Mouse (Mus musculus) lung, embryonic 16.5 days (tissue): ENCODE measurements around the gene Krtap4-8. TPM values are rescaled to one million over a fixed set of nuclear protein-coding genes. Genes with fewer than 3 reads are reported as not detected.

Experiments
- ATAC-seq: fragments of 200-750 bp; cut with Nextera tagmentation; 2 replicates; pipeline ENCODE4 v1.8.0; 2017; ENCODE audit warnings: low read depth, mild to moderate bottlenecking, moderate library complexity
- H3K27ac ChIP-seq: fragments of 300-500 bp; sonication (generic); 2 replicates; pipeline ENCODE4 v1.5.1; 2014; ENCODE audit warnings: mild to moderate bottlenecking, control low read depth, low read length
- H3K27me3 ChIP-seq: fragments of 300-500 bp; sonication (generic); 2 replicates; pipeline ENCODE4 v1.6.1; 2014; ENCODE audit warnings: low read depth, low read length, mixed read lengths; ENCODE audit not compliant: control insufficient read depth, insufficient read depth
- H3K36me3 ChIP-seq: fragments of 300-500 bp; sonication (generic); 2 replicates; pipeline ENCODE4 v1.6.1; 2014; ENCODE audit warnings: low read length; ENCODE audit not compliant: control insufficient read depth, insufficient read depth
- H3K4me1 ChIP-seq: fragments of 300-500 bp; sonication (generic); replicated peaks from 2 replicates; pipeline ENCODE4 v1.6.1; 2014; ENCODE audit warnings: low read length, mixed read lengths; ENCODE audit not compliant: control insufficient read depth, insufficient read depth
- H3K4me2 ChIP-seq: fragments of 300-500 bp; sonication (generic); 2 replicates; pipeline ENCODE4 v1.6.1; 2014; ENCODE audit warnings: low read depth, low read length, control low read depth
- H3K4me3 ChIP-seq: fragments of 300-500 bp; sonication (generic); 2 replicates; pipeline ENCODE4 v1.5.1; 2014; ENCODE audit warnings: mild to moderate bottlenecking, low read length, control low read depth
- H3K9ac ChIP-seq: fragments of 300-500 bp; sonication (generic); 2 replicates; pipeline ENCODE4 v1.6.1; 2014; ENCODE audit warnings: low read length, control low read depth
- H3K9me3 ChIP-seq: fragments of 300-500 bp; sonication (generic); 2 replicates; pipeline ENCODE4 v1.6.1; 2016; ENCODE audit warnings: low read length; ENCODE audit not compliant: control insufficient read depth
- WGBS: fragments of 180-500 bp; shearing (Covaris S2); extraction: QIAGEN DNeasy Blood & Tissue Kit; methylation state at CpG from one replicate; pipeline ENCODE4 v1.1.7; 2014; 5-methylcytosine and 5-hydroxymethylcytosine counted together
- polyA plus RNA-seq: library from polyadenylated mRNA; unstranded; fragments of >200 nt; fragmentation: Nextera tagmentation; extraction: Ambion mirVana; gene quantifications from 2 replicates; pipeline ENCODE4 v1.2.1, GENCODE M21; 2015

The Krtap4-8 gene
- polyA plus RNA-seq, 1 experiment from 2014 or later = not detected

GRCm38 (mm10) chr11:99758877-99759276 lies 21.6 kb downstream of the Krtap4-8 start:
- no peaks in the 10 kb centered on the region for H3K27me3 ChIP-seq
- H3K4me3 ChIP-seq = no peak overlapping the region
- 79% methylated on average over 1 of the region's 1 CpGs for WGBS
- no peak overlapping the region for H3K27ac ChIP-seq
- no peaks in the 10 kb centered on the region for H3K36me3 ChIP-seq
- H3K4me2 ChIP-seq = no peak overlapping the region
- no peak for ATAC-seq
- H3K9ac ChIP-seq = no peak overlapping the region
- no peaks in the 10 kb centered on the region for H3K9me3 ChIP-seq
- H3K4me1 ChIP-seq = no peaks in the 10 kb centered on the region

- H3K4me1 ChIP-seq = no peaks in the 10 kb centered on the region
- H3K27ac ChIP-seq = no peak overlapping the region
- H3K9me3 ChIP-seq = no peaks in the 10 kb centered on the region
- ATAC-seq = no peak
- no peak overlapping the region for H3K9ac ChIP-seq
- no peaks in the 10 kb centered on the region for H3K27me3 ChIP-seq
- H3K4me3 ChIP-seq = no peak overlapping the region
- no peaks in the 10 kb centered on the region for H3K36me3 ChIP-seq
- 46% methylated on average over 3 of the region's 3 CpGs for WGBS
- no peak overlapping the region for H3K4me2 ChIP-seq
Measured at GRCm38 (mm10) chr11:99743985-99744384, 36.5 kb downstream of the Krtap4-8 start.

- no peak within 1 kb of the TSS for H3K4me3 ChIP-seq
- no peaks in the 10 kb centered on the region for H3K27me3 ChIP-seq
- WGBS = 48% methylated on average over 2 of the region's 2 CpGs
- no peak within 1 kb of the TSS for H3K4me2 ChIP-seq
- no peaks in the 10 kb centered on the region for H3K36me3 ChIP-seq
- H3K27ac ChIP-seq = no peak within 1 kb of the TSS
- H3K9me3 ChIP-seq = no peaks in the 10 kb centered on the region
- ATAC-seq = no peak
- no peak within 1 kb of the TSS for H3K9ac ChIP-seq
- no peaks in the 10 kb centered on the region for H3K4me1 ChIP-seq
Measured at GRCm38 (mm10) chr11:99734190-99734589, 46.3 kb downstream of the Krtap4-8 start, which contains the start of gene Gm14180. Gm14180 (minus strand) TSS chr11:99734290.

Other genes with a start within 250 kb of the Krtap4-8 start
- not detected in 2 replicates for gene Krt40, start 237.5 kb downstream of the Krtap4-8 start, polyA plus RNA-seq
- gene Krtap3-3, start 229.8 kb downstream of the Krtap4-8 start, polyA plus RNA-seq = not detected in 2 replicates
- gene Krtap3-2, start 223.9 kb downstream of the Krtap4-8 start, polyA plus RNA-seq = not detected in 2 replicates
- gene Gm11939, start 221.2 kb downstream of the Krtap4-8 start, polyA plus RNA-seq = not detected in 2 replicates
- not detected in 2 replicates for gene Krtap3-1, start 214.1 kb downstream of the Krtap4-8 start, polyA plus RNA-seq
- gene Krtap1-5, start 199.7 kb downstream of the Krtap4-8 start, polyA plus RNA-seq = not detected in 2 replicates
- not detected in 2 replicates for gene Krtap1-4, start 197.1 kb downstream of the Krtap4-8 start, polyA plus RNA-seq
- gene Krtap1-3, start 189.4 kb downstream of the Krtap4-8 start, polyA plus RNA-seq = not detected in 2 replicates
- gene Krtap9-3, start 182.6 kb downstream of the Krtap4-8 start, polyA plus RNA-seq = not detected in 2 replicates
- gene Gm11938, start 177.4 kb downstream of the Krtap4-8 start, polyA plus RNA-seq = not detected in 2 replicates
- not detected in 2 replicates for gene Gm11937, start 170.5 kb downstream of the Krtap4-8 start, polyA plus RNA-seq
- not detected in 2 replicates for gene Krtap2-4, start 165.9 kb downstream of the Krtap4-8 start, polyA plus RNA-seq
- gene Gm11562, start 160.3 kb downstream of the Krtap4-8 start, polyA plus RNA-seq = not detected in 2 replicates
- gene Krtap4-1, start 152.5 kb downstream of the Krtap4-8 start, polyA plus RNA-seq = not detected in 2 replicates
- not detected in 2 replicates for gene Krtap4-2, start 145.6 kb downstream of the Krtap4-8 start, polyA plus RNA-seq
- not detected in 2 replicates for gene Krtap4-7, start 136.6 kb downstream of the Krtap4-8 start, polyA plus RNA-seq
- not detected in 2 replicates for gene Gm11555, start 130.5 kb downstream of the Krtap4-8 start, polyA plus RNA-seq
- not detected in 2 replicates for gene Gm11563, start 121.7 kb downstream of the Krtap4-8 start, polyA plus RNA-seq
- gene Krtap4-6, start 114.7 kb downstream of the Krtap4-8 start, polyA plus RNA-seq = not detected in 2 replicates
- gene Gm14190, start 90.0 kb downstream of the Krtap4-8 start, polyA plus RNA-seq = not detected in 2 replicates
- gene Gm14180, start 46.4 kb downstream of the Krtap4-8 start, polyA plus RNA-seq = not detected in 2 replicates
- not detected in 2 replicates for gene Gm11595, start 7.8 kb downstream of the Krtap4-8 start, polyA plus RNA-seq
- not detected in 2 replicates for gene Krtap4-9, start 4.5 kb upstream of the Krtap4-8 start, polyA plus RNA-seq
- not detected in 2 replicates for gene Gm11596, start 12.8 kb upstream of the Krtap4-8 start, polyA plus RNA-seq
- not detected in 2 replicates for gene Gm11569, start 18.2 kb upstream of the Krtap4-8 start, polyA plus RNA-seq
- gene Gm11554, start 23.7 kb upstream of the Krtap4-8 start, polyA plus RNA-seq = not detected in 2 replicates
- not detected in 2 replicates for gene Krtap4-13, start 29.2 kb upstream of the Krtap4-8 start, polyA plus RNA-seq
- gene Gm11564, start 35.0 kb upstream of the Krtap4-8 start, polyA plus RNA-seq = not detected in 2 replicates
- gene 2300003K06Rik, start 57.4 kb upstream of the Krtap4-8 start, polyA plus RNA-seq = not detected in 2 replicates
- gene Krtap4-16, start 70.9 kb upstream of the Krtap4-8 start, polyA plus RNA-seq = not detected in 2 replicates
- not detected in 2 replicates for gene Gm11568, start 77.2 kb upstream of the Krtap4-8 start, polyA plus RNA-seq
- not detected in 2 replicates for gene Gm11559, start 83.8 kb upstream of the Krtap4-8 start, polyA plus RNA-seq
- not detected in 2 replicates for gene Krtap9-1, start 92.7 kb upstream of the Krtap4-8 start, polyA plus RNA-seq
- gene Gm11567, start 98.5 kb upstream of the Krtap4-8 start, polyA plus RNA-seq = not detected in 2 replicates
- not detected in 2 replicates for gene Krtap31-1, start 127.2 kb upstream of the Krtap4-8 start, polyA plus RNA-seq
- gene Gm11565, start 134.0 kb upstream of the Krtap4-8 start, polyA plus RNA-seq = not detected in 2 replicates
- gene Krtap31-2, start 155.6 kb upstream of the Krtap4-8 start, polyA plus RNA-seq = not detected in 2 replicates
- not detected in 2 replicates for gene Krtap9-5, start 167.8 kb upstream of the Krtap4-8 start, polyA plus RNA-seq
- gene Krtap29-1, start 198.3 kb upstream of the Krtap4-8 start, polyA plus RNA-seq = not detected in 2 replicates
- not detected in 2 replicates for gene Krtap16-1, start 205.9 kb upstream of the Krtap4-8 start, polyA plus RNA-seq
- gene Krtap17-1, start 213.3 kb upstream of the Krtap4-8 start, polyA plus RNA-seq = 0.83 and 1.2 TPM in 2 replicates
- not detected in 2 replicates for gene Krt33a, start 235.5 kb upstream of the Krtap4-8 start, polyA plus RNA-seq
- gene Krt33b, start 249.2 kb upstream of the Krtap4-8 start, polyA plus RNA-seq = not detected in 2 replicates